Mouse (Mus musculus): Measurements from ENCODE around the gene Cdca7l.

DNA sequence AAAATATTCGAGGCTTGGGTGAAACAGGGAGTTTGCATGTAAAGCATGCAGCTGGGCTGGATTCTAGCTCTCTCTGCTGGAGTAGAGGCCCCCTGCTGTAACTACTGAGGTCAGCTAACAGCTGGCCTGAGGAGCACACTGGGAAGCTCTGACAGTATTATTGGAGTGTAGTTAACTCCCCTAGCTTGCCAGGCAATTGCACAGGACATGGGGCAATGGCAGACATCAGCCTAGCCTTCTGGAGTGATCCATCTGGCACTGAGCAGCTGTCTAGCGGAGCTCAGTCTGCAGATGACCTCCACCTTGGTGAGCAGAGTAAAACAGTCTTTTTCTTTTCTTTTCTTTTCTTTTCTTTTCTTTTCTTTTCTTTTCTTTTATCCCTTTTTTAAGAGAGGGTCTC lies 33.9 kb upstream of the Cdca7l start:
- TF ChIP-seq CTCF (IDR thresholded peaks at IDR 0.05; ENCODE audit: insufficient read depth, low read depth, low read length) (no peak), POLR2A (IDR thresholded peaks at IDR 0.05; ENCODE audit: insufficient read depth, low read depth, low read length) (no peak)
